Mouse (Mus musculus): Measurements from ENCODE around the gene Bcr. TPM values are rescaled to one million over a fixed set of nuclear protein-coding genes. Genes with fewer than 3 reads are reported as not detected.

Bcr gene
- polyA plus RNA-seq, 1 experiment = 11.7 TPM

- no peak overlapping the region for H3K4me3 ChIP-seq (ENCODE audit: control insufficient read depth, low read depth, low read length)
- no peaks in the 10 kb centered on the region for H3K4me1 ChIP-seq (ENCODE audit: control insufficient read depth, insufficient read depth, low read length)
- H3K27ac ChIP-seq (ENCODE audit: control insufficient read depth, insufficient read depth, low read depth, low read length) = no peak overlapping the region
- no peaks in the 10 kb centered on the region for H3K27me3 ChIP-seq (ENCODE audit: control insufficient read depth, insufficient read depth, low read length)
- no peaks in the 10 kb centered on the region for H3K36me3 ChIP-seq (ENCODE audit: control insufficient read depth, insufficient read depth, low read length)
- TF ChIP-seq POLR2A (IDR thresholded peaks at IDR 0.05; ENCODE audit: control insufficient read depth, low read depth, low read length) (no peak), CTCF (IDR thresholded peaks at IDR 0.05; ENCODE audit: control insufficient read depth, insufficient read depth, insufficient replicate concordance, low read depth, low read length) (no peak)
Measured at GRCm38 (mm10) chr10:75129283-75129710, 68.9 kb downstream of the Bcr start.

- Histone ChIP-seq H3K27me3 (ENCODE audit: control insufficient read depth, insufficient read depth, low read length) (no peaks in the 10 kb centered on the region), H3K27ac (ENCODE audit: control insufficient read depth, insufficient read depth, low read depth, low read length) (no peak overlapping the region), H3K36me3 (ENCODE audit: control insufficient read depth, insufficient read depth, low read length) (no peaks in the 10 kb centered on the region), H3K4me1 (ENCODE audit: control insufficient read depth, insufficient read depth, low read length) (no peaks in the 10 kb centered on the region), H3K4me3 (ENCODE audit: control insufficient read depth, low read depth, low read length) (no peak overlapping the region; the same call in 1 of the 2 replicates)
- no peak for TF ChIP-seq POLR2A (IDR thresholded peaks at IDR 0.05; ENCODE audit: control insufficient read depth, low read depth, low read length)
- TF ChIP-seq CTCF (IDR thresholded peaks at IDR 0.05; ENCODE audit: control insufficient read depth, insufficient read depth, insufficient replicate concordance, low read depth, low read length) = no peak
Measured at GRCm38 (mm10) chr10:75130372-75131046, 70.1 kb downstream of the Bcr start.

- Histone ChIP-seq H3K4me1 (ENCODE audit: control insufficient read depth, insufficient read depth, low read length) (no peaks in the 10 kb centered on the region), H3K27ac (ENCODE audit: control insufficient read depth, insufficient read depth, low read depth, low read length) (no peak overlapping the region), H3K27me3 (ENCODE audit: control insufficient read depth, insufficient read depth, low read length) (no peaks in the 10 kb centered on the region), H3K36me3 (ENCODE audit: control insufficient read depth, insufficient read depth, low read length) (no peaks in the 10 kb centered on the region), H3K4me3 (ENCODE audit: control insufficient read depth, low read depth, low read length) (no peak overlapping the region)
- no peak for TF ChIP-seq POLR2A (IDR thresholded peaks at IDR 0.05; ENCODE audit: control insufficient read depth, low read depth, low read length)
- TF ChIP-seq CTCF (IDR thresholded peaks at IDR 0.05; ENCODE audit: control insufficient read depth, insufficient read depth, insufficient replicate concordance, low read depth, low read length) = no peak
Measured at GRCm38 (mm10) chr10:75131625-75132024, 71.2 kb downstream of the Bcr start.

- H3K27me3 ChIP-seq (ENCODE audit: control insufficient read depth, insufficient read depth, low read length) = no peaks in the 10 kb centered on the region
- no peaks in the 10 kb centered on the region for H3K36me3 ChIP-seq (ENCODE audit: control insufficient read depth, insufficient read depth, low read length)
- H3K4me3 ChIP-seq (ENCODE audit: control insufficient read depth, low read depth, low read length) = no peak overlapping the region
- no peak overlapping the region for H3K27ac ChIP-seq (ENCODE audit: control insufficient read depth, insufficient read depth, low read depth, low read length)
- no peaks in the 10 kb centered on the region for H3K4me1 ChIP-seq (ENCODE audit: control insufficient read depth, insufficient read depth, low read length)
- TF ChIP-seq POLR2A (IDR thresholded peaks at IDR 0.05; ENCODE audit: control insufficient read depth, low read depth, low read length) = no peak
Measured at GRCm38 (mm10) chr10:75134861-75135517, 74.6 kb downstream of the Bcr start.

- no peak overlapping the region for H3K4me3 ChIP-seq (ENCODE audit: control insufficient read depth, low read depth, low read length)
- H3K36me3 ChIP-seq (ENCODE audit: control insufficient read depth, insufficient read depth, low read length) = no peaks in the 10 kb centered on the region
- H3K27me3 ChIP-seq (ENCODE audit: control insufficient read depth, insufficient read depth, low read length) = no peaks in the 10 kb centered on the region
- TF ChIP-seq CTCF (IDR thresholded peaks at IDR 0.05; ENCODE audit: control insufficient read depth, insufficient read depth, insufficient replicate concordance, low read depth, low read length) = no peak
- no peak for TF ChIP-seq POLR2A (IDR thresholded peaks at IDR 0.05; ENCODE audit: control insufficient read depth, low read depth, low read length)
- no peaks in the 10 kb centered on the region for H3K4me1 ChIP-seq (ENCODE audit: control insufficient read depth, insufficient read depth, low read length)
- no peak overlapping the region for H3K27ac ChIP-seq (ENCODE audit: control insufficient read depth, insufficient read depth, low read depth, low read length)
Measured at GRCm38 (mm10) chr10:75135518-75136162, 75.2 kb downstream of the Bcr start.

GRCm38 (mm10) chr10:75137148-75137547 is 76.8 kb downstream of the Bcr start:
- TF ChIP-seq CTCF (IDR thresholded peaks at IDR 0.05; ENCODE audit: control insufficient read depth, insufficient read depth, insufficient replicate concordance, low read depth, low read length) = no peak
- no peak for TF ChIP-seq POLR2A (IDR thresholded peaks at IDR 0.05; ENCODE audit: control insufficient read depth, low read depth, low read length)
- Histone ChIP-seq H3K27ac (ENCODE audit: control insufficient read depth, insufficient read depth, low read depth, low read length) (no peak overlapping the region), H3K36me3 (ENCODE audit: control insufficient read depth, insufficient read depth, low read length) (no peaks in the 10 kb centered on the region), H3K27me3 (ENCODE audit: control insufficient read depth, insufficient read depth, low read length) (no peaks in the 10 kb centered on the region), H3K4me3 (ENCODE audit: control insufficient read depth, low read depth, low read length) (no peak overlapping the region), H3K4me1 (ENCODE audit: control insufficient read depth, insufficient read depth, low read length) (no peaks in the 10 kb centered on the region)

GRCm38 (mm10) chr10:75145221-75145620 is 84.8 kb downstream of the Bcr start:
- TF ChIP-seq CTCF (IDR thresholded peaks at IDR 0.05; ENCODE audit: control insufficient read depth, insufficient read depth, insufficient replicate concordance, low read depth, low read length) (no peak), POLR2A (IDR thresholded peaks at IDR 0.05; ENCODE audit: control insufficient read depth, low read depth, low read length) (no peak)
- Histone ChIP-seq H3K4me1 (ENCODE audit: control insufficient read depth, insufficient read depth, low read length) (peaks cover 2% of the 10 kb centered on the region; the same call in 1 of the 2 replicates), H3K27me3 (ENCODE audit: control insufficient read depth, insufficient read depth, low read length) (no peaks in the 10 kb centered on the region), H3K4me3 (ENCODE audit: control insufficient read depth, low read depth, low read length) (no peak overlapping the region), H3K36me3 (ENCODE audit: control insufficient read depth, insufficient read depth, low read length) (no peaks in the 10 kb centered on the region), H3K27ac (ENCODE audit: control insufficient read depth, insufficient read depth, low read depth, low read length) (no peak overlapping the region)

Data from testis, adult 2 months (tissue).